Mouse (Mus musculus): ENCODE measurements at regions not wholly inside any gene's neighbourhood (a gene's known extent, or its start where the extent isn't known, plus 50 kb on each side); places are given as distances from the start of the nearest gene placed in this dataset.

DNA sequence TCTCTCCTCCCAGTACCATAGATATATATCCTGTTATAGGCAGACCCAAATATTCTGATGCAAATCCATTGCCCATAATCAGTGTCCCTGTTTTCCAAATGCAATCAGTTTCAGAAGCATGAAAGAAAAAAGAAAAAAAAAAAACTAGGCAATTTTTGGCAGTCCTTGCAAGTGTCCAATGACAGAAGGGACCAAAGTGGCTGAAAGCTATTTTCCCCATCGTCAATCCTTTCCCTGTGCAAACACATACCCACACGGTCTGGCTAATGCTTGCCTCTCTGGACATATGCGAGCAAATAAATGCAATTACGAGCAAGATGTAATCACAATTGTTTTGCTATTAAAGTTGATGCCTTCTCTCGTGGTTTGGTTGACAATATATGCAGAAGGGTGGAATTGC, 288.9 kb upstream of the Dynlrb2 start:
- no peaks in the 10 kb centered on the region for H3K36me3 ChIP-seq (ENCODE audit: insufficient read depth, low read length)
- 57% methylated on average over 5 of the region's 5 CpGs for WGBS
- TF ChIP-seq CTCF (IDR thresholded peaks at IDR 0.05; ENCODE audit: low read depth): no peak
- H3K9ac ChIP-seq (ENCODE audit: low read depth, low read length): no peak overlapping the region
- ATAC-seq (replicated peaks; ENCODE audit: low FRiP score, low read depth) (no peak), DNase-seq (ENCODE audit: low spot score) (no peak)
- H3K4me2 ChIP-seq (ENCODE audit: low read length): no peak overlapping the region
- H3K27me3 ChIP-seq (ENCODE audit: insufficient read depth, low read length): no peaks in the 10 kb centered on the region
- H3K4me3 ChIP-seq (replicated peaks; ENCODE audit: low read depth, low read length): no peak overlapping the region
- H3K27ac ChIP-seq: no peak overlapping the region
- no peaks in the 10 kb centered on the region for H3K4me1 ChIP-seq (replicated peaks; ENCODE audit: insufficient read depth, low read length)
- no peaks in the 10 kb centered on the region for H3K9me3 ChIP-seq (replicated peaks; ENCODE audit: low read length)

DNA sequence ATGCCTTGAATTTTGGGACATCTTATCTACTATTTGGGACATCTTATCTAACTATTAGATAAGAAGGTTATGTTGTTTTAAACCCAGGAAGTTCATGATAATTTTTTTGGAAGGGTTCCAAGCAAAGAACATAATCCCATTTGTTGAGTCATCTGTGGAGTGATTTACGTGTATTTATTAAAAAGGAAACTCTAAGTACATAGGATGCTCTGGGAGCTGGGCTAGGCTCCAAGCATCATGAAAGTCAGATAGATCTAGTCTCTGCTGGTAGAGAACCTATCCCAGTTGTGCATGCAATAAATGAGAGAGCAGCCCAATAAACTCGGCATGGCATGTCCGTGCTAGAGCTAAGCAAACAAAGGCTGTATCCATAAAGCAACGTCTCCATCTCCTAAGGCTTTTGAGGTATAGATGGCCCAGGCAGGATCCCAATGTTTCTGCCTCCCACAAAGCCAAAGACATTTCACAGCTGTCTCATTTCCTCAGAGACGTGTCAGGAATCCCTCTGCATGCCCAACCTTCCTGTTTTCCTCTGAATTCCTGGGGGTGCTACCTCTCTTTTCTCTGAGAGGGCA, 289.4 kb upstream of the Dynlrb2 start:
- no peak for TF ChIP-seq CTCF (IDR thresholded peaks at IDR 0.05; ENCODE audit: low read depth)
- H3K27me3 ChIP-seq (ENCODE audit: insufficient read depth, low read length): no peaks in the 10 kb centered on the region
- no peaks in the 10 kb centered on the region for H3K9me3 ChIP-seq (replicated peaks; ENCODE audit: low read length)
- H3K4me2 ChIP-seq (ENCODE audit: low read length): no peak overlapping the region
- H3K4me3 ChIP-seq (replicated peaks; ENCODE audit: low read depth, low read length): no peak overlapping the region
- 19% methylated on average over 5 of the region's 5 CpGs for whole genome bisulfite sequencing
- DNase-seq (ENCODE audit: low spot score) (peak; percentile 38), ATAC-seq (replicated peaks; ENCODE audit: low FRiP score, low read depth) (no peak)
- H3K27ac ChIP-seq: no peak overlapping the region
- no peaks in the 10 kb centered on the region for H3K36me3 ChIP-seq (ENCODE audit: insufficient read depth, low read length)
- H3K9ac ChIP-seq (ENCODE audit: low read depth, low read length): no peak overlapping the region
- H3K4me1 ChIP-seq (replicated peaks; ENCODE audit: insufficient read depth, low read length): no peaks in the 10 kb centered on the region

DNA sequence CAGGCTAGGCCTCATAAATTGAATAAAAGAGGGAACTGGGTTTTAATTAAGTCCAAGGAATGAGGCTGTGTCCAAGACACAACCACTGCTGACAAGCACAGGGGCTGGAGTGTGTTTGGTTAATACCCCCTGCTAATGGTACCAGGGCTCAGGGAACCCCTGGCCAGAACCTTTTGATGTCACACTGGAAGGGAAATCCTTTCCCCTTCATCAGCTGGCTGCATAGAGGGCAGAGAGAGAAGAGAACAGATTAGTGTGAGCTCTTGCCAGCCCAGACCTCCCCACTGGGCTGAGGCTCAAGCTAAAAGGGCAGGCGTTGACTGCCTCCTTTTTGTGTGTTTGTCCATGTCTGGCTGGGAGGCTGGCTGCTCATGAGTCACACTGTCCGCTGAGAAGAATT, 301.1 kb upstream of the Dynlrb2 start:
- ATAC-seq (replicated peaks; ENCODE audit: low FRiP score, low read depth) (no peak), DNase-seq (ENCODE audit: low spot score) (no peak)
- no peak overlapping the region for H3K27ac ChIP-seq

DNA sequence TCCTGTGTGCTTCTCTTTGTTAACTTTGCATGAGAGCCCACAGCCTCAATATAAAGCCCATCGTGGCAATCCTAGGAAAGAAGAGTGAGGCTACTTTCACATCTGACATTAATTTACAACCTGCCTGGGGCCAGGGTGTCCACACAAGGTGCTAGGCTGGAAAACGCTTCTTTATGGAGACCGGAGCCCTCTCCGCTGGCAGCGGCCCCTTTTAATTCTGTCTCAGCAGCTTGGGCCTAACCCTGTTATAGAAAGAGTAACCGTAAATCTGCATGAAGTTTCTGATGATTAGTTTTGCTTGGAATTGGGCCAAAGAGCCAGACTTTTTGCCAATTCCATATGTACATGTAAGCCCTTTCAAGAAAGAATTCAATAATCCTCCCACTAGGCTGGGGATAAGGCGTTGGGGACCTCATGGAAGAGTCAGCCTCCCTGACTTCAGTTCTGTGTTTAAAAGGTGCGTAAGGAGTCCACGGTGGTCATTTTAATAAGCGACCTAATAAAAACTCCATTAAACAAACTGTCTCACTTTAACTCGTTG, 304.2 kb upstream of the Dynlrb2 start:
- H3K4me2 ChIP-seq (ENCODE audit: low read length): no peak overlapping the region
- 50% methylated on average over 11 of the region's 11 CpGs for WGBS

More for the DNA sequence above, 301.1 kb upstream of the Dynlrb2 start:
- 70% methylated on average over 2 of the region's 2 CpGs for WGBS
- no peak overlapping the region for H3K4me2 ChIP-seq (ENCODE audit: low read length)
- no peaks in the 10 kb centered on the region for H3K36me3 ChIP-seq (ENCODE audit: insufficient read depth, low read length)
- H3K9me3 ChIP-seq (replicated peaks; ENCODE audit: low read length): no peaks in the 10 kb centered on the region
- no peak for TF ChIP-seq CTCF (IDR thresholded peaks at IDR 0.05; ENCODE audit: low read depth)
- no peak overlapping the region for H3K4me3 ChIP-seq (replicated peaks; ENCODE audit: low read depth, low read length)
- no peak overlapping the region for H3K9ac ChIP-seq (ENCODE audit: low read depth, low read length)
- no peaks in the 10 kb centered on the region for H3K27me3 ChIP-seq (ENCODE audit: insufficient read depth, low read length)
- H3K4me1 ChIP-seq (replicated peaks; ENCODE audit: insufficient read depth, low read length): no peaks in the 10 kb centered on the region

DNA sequence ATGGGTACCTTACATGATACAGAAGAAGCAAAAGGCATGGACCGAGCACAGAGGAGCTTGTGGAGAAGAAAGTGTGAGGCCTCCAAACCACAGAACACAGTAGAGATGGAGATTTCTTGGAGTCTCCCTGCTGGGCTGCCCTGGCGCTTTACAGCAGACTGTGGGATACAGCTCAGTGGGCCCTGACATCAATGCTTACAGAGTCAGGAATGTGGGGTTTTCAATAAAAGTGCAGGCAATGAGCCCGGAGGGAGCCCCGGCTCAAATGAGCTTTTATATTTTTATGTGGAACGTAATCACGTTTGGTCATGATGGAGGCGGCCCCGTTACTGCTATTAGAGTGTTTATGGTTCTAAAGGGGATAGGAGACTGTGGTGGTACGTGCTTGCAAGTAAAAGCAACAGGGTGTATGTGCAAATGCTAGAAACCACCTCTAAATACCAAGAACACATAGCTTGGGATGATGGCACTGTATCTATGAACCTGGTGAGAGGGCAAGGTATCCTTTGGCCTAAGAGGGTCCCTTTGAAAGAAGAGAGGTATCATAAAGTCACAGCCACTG, 308.1 kb upstream of the Dynlrb2 start:
- WGBS: 64% methylated on average over 9 of the region's 9 CpGs
- Histone ChIP-seq H3K9me3 (replicated peaks; ENCODE audit: low read length) (no peaks in the 10 kb centered on the region), H3K27me3 (ENCODE audit: insufficient read depth, low read length) (no peaks in the 10 kb centered on the region), H3K4me2 (ENCODE audit: low read length) (no peak overlapping the region), H3K4me3 (replicated peaks; ENCODE audit: low read depth, low read length) (no peak overlapping the region), H3K4me1 (replicated peaks; ENCODE audit: insufficient read depth, low read length) (0 out of 2 replicates have a peak, but pooled peaks cover 4% of the 10 kb centered on the region), H3K27ac (no peak overlapping the region), H3K36me3 (ENCODE audit: insufficient read depth, low read length) (no peaks in the 10 kb centered on the region), H3K9ac (ENCODE audit: low read depth, low read length) (no peak overlapping the region)
- DNase-seq (ENCODE audit: low spot score): no peak
- no peak for ATAC-seq (replicated peaks; ENCODE audit: low FRiP score, low read depth)
- no peak for TF ChIP-seq CTCF (IDR thresholded peaks at IDR 0.05; ENCODE audit: low read depth)

More for the DNA sequence above, 304.2 kb upstream of the Dynlrb2 start:
- no peak for TF ChIP-seq CTCF (IDR thresholded peaks at IDR 0.05; ENCODE audit: low read depth)
- H3K4me3 ChIP-seq (replicated peaks; ENCODE audit: low read depth, low read length): no peak overlapping the region
- no peak overlapping the region for H3K27ac ChIP-seq
- no peaks in the 10 kb centered on the region for H3K9me3 ChIP-seq (replicated peaks; ENCODE audit: low read length)
- DNase-seq (ENCODE audit: low spot score): no peak
- H3K36me3 ChIP-seq (ENCODE audit: insufficient read depth, low read length): no peaks in the 10 kb centered on the region
- no peak for ATAC-seq (replicated peaks; ENCODE audit: low FRiP score, low read depth)
- no peak overlapping the region for H3K9ac ChIP-seq (ENCODE audit: low read depth, low read length)
- H3K4me1 ChIP-seq (replicated peaks; ENCODE audit: insufficient read depth, low read length): no peaks in the 10 kb centered on the region
- no peaks in the 10 kb centered on the region for H3K27me3 ChIP-seq (ENCODE audit: insufficient read depth, low read length)

DNA sequence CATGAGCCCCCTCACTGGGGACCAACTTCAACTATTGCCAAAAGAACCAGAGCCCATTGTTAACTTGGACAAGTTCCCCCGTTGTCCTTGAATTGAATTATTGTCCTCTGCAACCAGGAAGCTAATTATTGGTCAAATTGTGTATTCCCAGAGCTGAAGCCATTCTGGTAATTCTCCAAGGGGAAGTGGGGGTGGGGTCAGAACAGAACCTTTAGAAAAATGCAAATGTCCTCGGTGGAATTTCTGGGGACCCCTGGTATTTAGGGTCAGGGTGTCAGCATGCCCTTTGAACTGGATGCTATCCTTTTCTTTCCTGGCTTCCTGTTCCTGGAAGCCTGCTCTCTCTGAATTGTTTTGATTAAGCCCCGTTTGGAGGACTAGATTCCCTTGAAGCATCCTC, 312.7 kb upstream of the Dynlrb2 start:
- DNase-seq (ENCODE audit: low spot score): peak; percentile 25
- no peak for TF ChIP-seq CTCF (IDR thresholded peaks at IDR 0.05; ENCODE audit: low read depth)

More for the DNA sequence above, 312.7 kb upstream of the Dynlrb2 start:
- Histone ChIP-seq H3K36me3 (ENCODE audit: insufficient read depth, low read length) (no peaks in the 10 kb centered on the region), H3K27ac (no peak overlapping the region), H3K9ac (ENCODE audit: low read depth, low read length) (no peak overlapping the region), H3K9me3 (replicated peaks; ENCODE audit: low read length) (no peaks in the 10 kb centered on the region), H3K4me1 (replicated peaks; ENCODE audit: insufficient read depth, low read length) (0 out of 2 replicates have a peak, but pooled peaks cover 4% of the 10 kb centered on the region), H3K4me3 (replicated peaks; ENCODE audit: low read depth, low read length) (no peak overlapping the region), H3K27me3 (ENCODE audit: insufficient read depth, low read length) (no peaks in the 10 kb centered on the region), H3K4me2 (ENCODE audit: low read length) (no peak overlapping the region)
- 14% methylated on average over 3 of the region's 3 CpGs for WGBS
- no peak for ATAC-seq (replicated peaks; ENCODE audit: low FRiP score, low read depth)
